Mouse (Mus musculus) CH12.LX (cell line): ENCODE measurements around the gene Phgr1. TPM values are rescaled to one million over a fixed set of nuclear protein-coding genes. Genes with fewer than 3 reads are reported as not detected.

ENCODE experiments used
- DNase-seq: peaks from one replicate; pipeline ENCODE4 v3.0.0-alpha.2; 2013; ENCODE audit errors: extremely low read depth
- H3K27ac ChIP-seq: 2 replicates; pipeline ENCODE4 v1.5.1; 2012; ENCODE audit warnings: low read depth, mild to moderate bottlenecking, control low read depth, moderate library complexity; ENCODE audit not compliant: insufficient read depth
- H3K27me3 ChIP-seq: replicated peaks from 2 replicates; pipeline ENCODE3; 2012; ENCODE audit warnings: inconsistent platforms
- H3K36me3 ChIP-seq, 2 experiments: replicated peaks in 1 of 2; 2 replicates each; pipeline versions ENCODE3 to v1.6.1; 2012; ENCODE audit warnings: inconsistent platforms in 1 of 2, low read length in 1 of 2, mild to moderate bottlenecking in 1 of 2, mixed read lengths in 1 of 2, moderate library complexity in 1 of 2; ENCODE audit not compliant: control insufficient read depth in 1 of 2, insufficient read depth in 1 of 2
- H3K4me1 ChIP-seq, 2 experiments: 2 replicates each; pipeline ENCODE4 v1.6.1; 2012; ENCODE audit warnings: inconsistent platforms in 1 of 2, moderate library complexity in 1 of 2; ENCODE audit not compliant: insufficient read depth in 2 of 2, control insufficient read depth in 1 of 2
- H3K4me2 ChIP-seq: 2 replicates; pipeline ENCODE4 v1.6.1; 2012; ENCODE audit warnings: low read depth, mild to moderate bottlenecking, control low read depth; ENCODE audit not compliant: poor library complexity, insufficient read depth, severe bottlenecking
- H3K4me3 ChIP-seq, 3 experiments: fragments of 150-350 bp in 1 of 3; sonication (generic) in 1 of 3; replicated peaks in 1 of 3; 2 replicates each; pipeline versions ENCODE3 to v1.5.1; 2011 to 2012; ENCODE audit warnings: low read depth in 2 of 3, low read length in 2 of 3, mild to moderate bottlenecking in 2 of 3, moderate library complexity in 2 of 3, control low read depth in 1 of 3, improper control_type of control experiment in 1 of 3, inconsistent platforms in 1 of 3, mixed read lengths in 1 of 3; ENCODE audit not compliant: poor library complexity in 1 of 3
- H3K79me2 ChIP-seq: replicated peaks from 2 replicates; pipeline ENCODE4 v1.6.1; 2012; ENCODE audit warnings: mild to moderate bottlenecking, moderate library complexity; ENCODE audit not compliant: control insufficient read depth, poor library complexity, insufficient read depth, severe bottlenecking; ENCODE audit errors: extremely low read depth
- H3K9ac ChIP-seq: 2 replicates; pipeline ENCODE4 v1.6.1; 2012; ENCODE audit warnings: low read depth, mild to moderate bottlenecking, control low read depth, moderate library complexity; ENCODE audit not compliant: insufficient read depth
- H3K9me3 ChIP-seq: replicated peaks from 2 replicates; pipeline ENCODE3; 2012; ENCODE audit warnings: low read length, inconsistent platforms, mixed read lengths
- CTCF ChIP-seq, 2 experiments: IDR thresholded peaks in 1 of 2; conservative IDR thresholded peaks in 1 of 2; 2 replicates each; pipeline ENCODE4 v1.5.1; 2011 to 2012; ENCODE audit warnings: low read depth in 2 of 2, low read length in 2 of 2, improper control_type of control experiment in 1 of 2, inconsistent platforms in 1 of 2, mild to moderate bottlenecking in 1 of 2, moderate library complexity in 1 of 2
- E2F4 ChIP-seq: IDR thresholded peaks from 2 replicates; pipeline ENCODE4 v1.6.1; 2011; ENCODE audit warnings: low read depth, low read length, improper control_type of control experiment; ENCODE audit not compliant: insufficient replicate concordance
- ELF1 ChIP-seq: IDR thresholded peaks from 2 replicates; pipeline ENCODE4 v1.6.1; 2014; ENCODE audit warnings: low read depth, mild to moderate bottlenecking, inconsistent platforms, low read length, improper control_type of control experiment
- ETS1 ChIP-seq: conservative IDR thresholded peaks from 2 replicates; pipeline ENCODE4 v1.6.1; 2012; ENCODE audit warnings: low read depth, mild to moderate bottlenecking, inconsistent platforms, low read length, improper control_type of control experiment, moderate library complexity
- GABPA ChIP-seq: IDR thresholded peaks from 2 replicates; pipeline ENCODE4 v1.6.1; 2012; ENCODE audit warnings: low read depth, low read length, improper control_type of control experiment, inconsistent platforms; ENCODE audit not compliant: insufficient replicate concordance
- HCFC1 ChIP-seq: IDR thresholded peaks from 2 replicates; pipeline ENCODE4 v1.6.1; 2012; ENCODE audit warnings: low read depth, mild to moderate bottlenecking, inconsistent platforms, low read length, improper control_type of control experiment
- JUN ChIP-seq: IDR thresholded peaks from 2 replicates; pipeline ENCODE4 v1.6.1; 2011; ENCODE audit warnings: low read depth, mild to moderate bottlenecking, low read length, improper control_type of control experiment, moderate library complexity; ENCODE audit not compliant: insufficient read depth
- JUND ChIP-seq: conservative IDR thresholded peaks from 2 replicates; pipeline ENCODE4 v1.6.1; 2011; ENCODE audit warnings: low read depth, low read length, improper control_type of control experiment
- KAT2A ChIP-seq: IDR thresholded peaks from 2 replicates; pipeline ENCODE4 v1.6.1; 2012; ENCODE audit warnings: low read length, improper control_type of control experiment, inconsistent platforms; ENCODE audit not compliant: insufficient replicate concordance
- MAFK ChIP-seq: IDR thresholded peaks from 2 replicates; pipeline ENCODE4 v1.6.1; 2011; ENCODE audit warnings: low read length, improper control_type of control experiment; ENCODE audit not compliant: insufficient replicate concordance
- MAX ChIP-seq: IDR thresholded peaks from 2 replicates; pipeline ENCODE4 v1.6.1; 2011; ENCODE audit warnings: low read length, improper control_type of control experiment
- MAZ ChIP-seq: IDR thresholded peaks from 2 replicates; pipeline ENCODE4 v1.6.1; 2012; ENCODE audit warnings: low read depth, mild to moderate bottlenecking, inconsistent platforms, low read length, improper control_type of control experiment, moderate library complexity
- MEF2A ChIP-seq: IDR thresholded peaks from 2 replicates; pipeline ENCODE4 v1.6.1; 2014; ENCODE audit warnings: low read depth, mild to moderate bottlenecking, inconsistent platforms, low read length, improper control_type of control experiment, borderline replicate concordance
- NELFE ChIP-seq: IDR thresholded peaks from 2 replicates; pipeline ENCODE4 v1.6.1; 2011; ENCODE audit warnings: low read depth, low read length, improper control_type of control experiment
- NRF1 ChIP-seq: IDR thresholded peaks from 2 replicates; pipeline ENCODE4 v1.6.1; 2014; ENCODE audit warnings: low read depth, mild to moderate bottlenecking, inconsistent platforms, low read length, improper control_type of control experiment, moderate library complexity
- PAX5 ChIP-seq: IDR thresholded peaks from 2 replicates; pipeline ENCODE4 v1.6.1; 2012; ENCODE audit warnings: low read length, inconsistent platforms, mixed read lengths
- POLR2A ChIP-seq: IDR thresholded peaks from 2 replicates; pipeline ENCODE4 v1.6.1; 2011; ENCODE audit warnings: low read depth, mild to moderate bottlenecking, improper control_type of control experiment, low read length
- POLR2AphosphoS2 ChIP-seq: IDR thresholded peaks from 2 replicates; pipeline ENCODE4 v1.6.1; 2011; ENCODE audit warnings: low read depth, low read length, improper control_type of control experiment
- RCOR1 ChIP-seq: conservative IDR thresholded peaks from 2 replicates; pipeline ENCODE4 v1.6.1; 2012; ENCODE audit warnings: low read depth, mild to moderate bottlenecking, inconsistent platforms, low read length, improper control_type of control experiment
- SMC3 ChIP-seq: IDR thresholded peaks from 2 replicates; pipeline ENCODE4 v1.6.1; 2011; ENCODE audit warnings: low read depth, low read length, improper control_type of control experiment
- TBP ChIP-seq: conservative IDR thresholded peaks from 2 replicates; pipeline ENCODE4 v1.6.1; 2011; ENCODE audit warnings: low read depth, low read length, improper control_type of control experiment
- UBTF ChIP-seq: IDR thresholded peaks from 2 replicates; pipeline ENCODE4 v1.6.1; 2012; ENCODE audit warnings: low read depth, mild to moderate bottlenecking, inconsistent platforms, low read length, improper control_type of control experiment, moderate library complexity
- USF1 ChIP-seq: IDR thresholded peaks from 2 replicates; pipeline ENCODE4 v1.6.1; 2014; ENCODE audit warnings: low read depth, mild to moderate bottlenecking, inconsistent platforms, low read length, improper control_type of control experiment
- ZC3H11A ChIP-seq: IDR thresholded peaks from 2 replicates; pipeline ENCODE4 v1.6.1; 2012; ENCODE audit warnings: low read depth, mild to moderate bottlenecking, inconsistent platforms, low read length, improper control_type of control experiment
- ZMIZ1 ChIP-seq: IDR thresholded peaks from 2 replicates; pipeline ENCODE4 v1.6.1; 2012; ENCODE audit warnings: low read depth, mild to moderate bottlenecking, inconsistent platforms, low read length, improper control_type of control experiment
- dilution Hi-C: fragments of 300-500 bp; cut with MboI; formaldehyde crosslinking; loops from 2 replicates; pipeline ENCODE4 v1.14.3; 2020; ENCODE audit warnings: low sequenced_read_pairs; ENCODE audit not compliant: extremely low pct_unique_long_range_greater_than_20kb, extremely low pct_ligation_motif_present
- in situ Hi-C: fragments of 300-500 bp; cut with MboI; formaldehyde crosslinking; loops from 3 replicates; pipeline ENCODE4 v1.14.3; 2019; ENCODE audit warnings: low sequenced_read_pairs, low pct_ligation_motif_present, low pct_unique_long_range_greater_than_20kb, mixed read lengths
- polyA plus RNA-seq: library from polyadenylated mRNA; unstranded; fragments of >175 nt; gene quantifications from 2 replicates; pipeline ENCODE4 v1.2.1, GENCODE M21; 2012; ENCODE audit warnings: low read depth; ENCODE audit not compliant: insufficient read length
- total RNA-seq, 2 experiments: library from RNA; depleted of rRNA; stranded (reverse); fragments of 300-350 nt in 1 of 2; fragments of >200 nt in 1 of 2; gene quantifications; 2 replicates each; pipeline ENCODE4 v1.2.3; 2012 to 2014

The Phgr1 gene
- total and polyA plus RNA-seq, 3 experiments, result not detected

- peaks cover 0 to 14% of the 10 kb centered on the region in 2 experiments for H3K36me3 ChIP-seq
- peaks cover 4% of the 10 kb centered on the region for H3K27me3 ChIP-seq
- H3K4me3 ChIP-seq, result no peak overlapping the region
- in situ Hi-C loops, result loop anchor here (25.0 kb wide), 1 partner anchor 435 kb away; no protein-coding TSS in a partner anchor
- dilution Hi-C loops, result no loop called here
- H3K4me2 ChIP-seq, result no peak overlapping the region
- H3K9ac ChIP-seq, result no peak overlapping the region
- peaks cover 4 to 24% of the 10 kb centered on the region in 2 experiments; a peak in 3 of 4 replicates for H3K4me1 ChIP-seq
- no peak for TF ChIP-seq UBTF
- TF ChIP-seq ZC3H11A, result no peak
- no peak for TF ChIP-seq SMC3
- no peak for TF ChIP-seq HCFC1
- no peak for TF ChIP-seq MAZ
- TF ChIP-seq PAX5, result no peak
- no peak for TF ChIP-seq ZMIZ1
- no peak for TF ChIP-seq KAT2A
- no peak for TF ChIP-seq NELFE
- no peak for TF ChIP-seq JUN
- no peak for TF ChIP-seq JUND
- TF ChIP-seq CTCF (conservative IDR thresholded peaks at IDR 0.05 in 1 of 2, IDR thresholded peaks at IDR 0.05 in 1 of 2; ENCODE audit: low read depth in 2 of 2, low read length in 2 of 2), result no peak
- TF ChIP-seq MEF2A, result no peak
- no peak for TF ChIP-seq ELF1
- no peak for TF ChIP-seq GABPA
- no peak for TF ChIP-seq TBP
- TF ChIP-seq USF1, result no peak
- no peak for TF ChIP-seq E2F4
- no peak for TF ChIP-seq NRF1
- TF ChIP-seq, all 38 proteins: peak for 0
- H3K27ac ChIP-seq, result no peak overlapping the region
- no peaks in the 10 kb centered on the region for H3K9me3 ChIP-seq
- no peaks in the 10 kb centered on the region for H3K79me2 ChIP-seq
- DNase-seq, result no peak
Measured at GRCm38 (mm10) chr2:118752792-118753108, 19.8 kb upstream of the Phgr1 start.

GRCm38 (mm10) chr2:118754143-118754542 lies 18.4 kb upstream of the Phgr1 start:
- H3K79me2 ChIP-seq, result no peaks in the 10 kb centered on the region
- peaks cover 6 to 20% of the 10 kb centered on the region in 2 experiments for H3K4me1 ChIP-seq
- H3K27me3 ChIP-seq, result peaks cover 10% of the 10 kb centered on the region
- no peak overlapping the region for H3K9ac ChIP-seq
- in situ Hi-C loops, result loop anchor here (25.0 kb wide), 1 partner anchor 433 kb away; no protein-coding TSS in a partner anchor
- no peak for DNase-seq
- TF ChIP-seq MEF2A (no peak), ETS1 (no peak), MAX (no peak), POLR2AphosphoS2 (no peak), POLR2A (no peak), USF1 (no peak), RCOR1 (no peak), ZC3H11A (no peak), TBP (no peak), NELFE (no peak), MAFK (no peak), NRF1 (no peak)
- no peak overlapping the region for H3K27ac ChIP-seq
- peaks cover 0 to 10% of the 10 kb centered on the region in 2 experiments for H3K36me3 ChIP-seq
- no peak overlapping the region for H3K4me3 ChIP-seq
- no peaks in the 10 kb centered on the region for H3K9me3 ChIP-seq
- dilution Hi-C loops, result no loop called here
- H3K4me2 ChIP-seq, result no peak overlapping the region
